Mouse (Mus musculus) lung, embryonic 15.5 days (tissue): Measurements from ENCODE around the gene Sac3d1. TPM values are rescaled to one million over a fixed set of nuclear protein-coding genes. Genes with fewer than 3 reads are reported as not detected.
A peak's percentile ranks its signal among the peaks of the same experiment; 100 is the strongest.

Experiments used
- ATAC-seq: fragments of 200-750 bp; cut with Nextera tagmentation; 2 replicates; pipeline ENCODE4 v1.8.0; 2017; ENCODE audit warnings: moderate number of reproducible peaks, borderline replicate concordance; ENCODE audit not compliant: low FRiP score, low TSS enrichment; ENCODE audit errors: extremely low read depth
- H3K27ac ChIP-seq: fragments of 300-500 bp; sonication (generic); 2 replicates; pipeline ENCODE4 v1.5.1; 2015; ENCODE audit warnings: moderate library complexity, mild to moderate bottlenecking, inconsistent platforms
- H3K27me3 ChIP-seq: fragments of 300-500 bp; sonication (generic); 2 replicates; pipeline ENCODE4 v1.6.1; 2015; ENCODE audit warnings: inconsistent platforms
- H3K36me3 ChIP-seq: fragments of 300-500 bp; sonication (generic); 2 replicates; pipeline ENCODE4 v1.6.1; 2015; ENCODE audit warnings: inconsistent platforms
- H3K4me1 ChIP-seq: fragments of 300-500 bp; sonication (generic); 2 replicates; pipeline ENCODE4 v1.6.1; 2015; ENCODE audit warnings: inconsistent platforms
- H3K4me2 ChIP-seq: fragments of 300-500 bp; sonication (generic); 2 replicates; pipeline ENCODE4 v1.6.1; 2015; ENCODE audit warnings: inconsistent platforms, mild to moderate bottlenecking, moderate library complexity
- H3K4me3 ChIP-seq: fragments of 300-500 bp; sonication (generic); 2 replicates; pipeline ENCODE4 v1.5.1; 2015; ENCODE audit warnings: mild to moderate bottlenecking, inconsistent platforms
- H3K9ac ChIP-seq: fragments of 300-500 bp; sonication (generic); 2 replicates; pipeline ENCODE4 v1.6.1; 2015; ENCODE audit warnings: inconsistent platforms
- H3K9me3 ChIP-seq: fragments of 300-500 bp; sonication (generic); 2 replicates; pipeline ENCODE4 v1.6.1; 2016; ENCODE audit warnings: inconsistent platforms
- WGBS: fragments of 180-500 bp; shearing (Covaris S2); methylation state at CpG from one replicate; pipeline ENCODE4 v1.1.7; 2015; 5-methylcytosine and 5-hydroxymethylcytosine counted together
- polyA plus RNA-seq: library from polyadenylated mRNA; unstranded; fragments of >200 nt; fragmentation: Nextera tagmentation; extraction: Ambion mirVana; gene quantifications from 2 replicates; pipeline ENCODE4 v1.2.1, GENCODE M21; 2015

The Sac3d1 gene
- polyA plus RNA-seq, 1 experiment from 2014 or later: 48.6 TPM

GRCm38 (mm10) chr19:6116113-6116850 is 2.2 kb downstream of the Sac3d1 start:
- H3K9ac ChIP-seq: 0 out of 2 replicates have a peak overlapping the region, but pooled peaks have one; percentile 2
- no peak overlapping the region for H3K27ac ChIP-seq
- ATAC-seq: no peak
- 87% methylated on average over 15 of the region's 15 CpGs for WGBS
- peak overlapping the region; percentile 85; the same call in 1 of the 2 replicates for H3K4me2 ChIP-seq
- 0 out of 2 replicates have a peak overlapping the region, but pooled peaks have one; percentile 6 for H3K4me3 ChIP-seq
- H3K27me3 ChIP-seq: no peaks in the 10 kb centered on the region
- no peaks in the 10 kb centered on the region for H3K9me3 ChIP-seq
- H3K4me1 ChIP-seq: peaks cover 22% of the 10 kb centered on the region
- H3K36me3 ChIP-seq: peaks cover 25% of the 10 kb centered on the region

GRCm38 (mm10) chr19:6113116-6113515 is 5.3 kb downstream of the Sac3d1 start:
- no peaks in the 10 kb centered on the region for H3K27me3 ChIP-seq
- 29% methylated on average over 6 of the region's 6 CpGs for whole genome bisulfite sequencing
- no peak overlapping the region for H3K27ac ChIP-seq

GRCm38 (mm10) chr19:6105586-6105985 is 12.9 kb downstream of the Sac3d1 start, which contains the start of gene Naaladl1:
Gene Naaladl1, plus strand, starts transcription at chr19:6105782.
- ATAC-seq: no peak

More at GRCm38 (mm10) chr19:6113116-6113515, 5.3 kb downstream of the Sac3d1 start:
- Histone ChIP-seq H3K4me2 (no peak overlapping the region), H3K9me3 (no peaks in the 10 kb centered on the region), H3K9ac (no peak overlapping the region), H3K4me1 (peaks cover 14% of the 10 kb centered on the region), H3K4me3 (no peak overlapping the region), H3K36me3 (peaks cover 25% of the 10 kb centered on the region)
- ATAC-seq: no peak

GRCm38 (mm10) chr19:6104476-6104875 is 14.0 kb downstream of the Sac3d1 start:
- Histone ChIP-seq H3K27me3 (no peaks in the 10 kb centered on the region), H3K36me3 (no peaks in the 10 kb centered on the region), H3K4me3 (no peak overlapping the region), H3K4me1 (no peaks in the 10 kb centered on the region), H3K9me3 (no peaks in the 10 kb centered on the region), H3K9ac (no peak overlapping the region), H3K27ac (no peak overlapping the region), H3K4me2 (no peak overlapping the region)
- no peak for ATAC-seq
- WGBS: 75% methylated on average over 4 of the region's 4 CpGs

More at GRCm38 (mm10) chr19:6105586-6105985, 12.9 kb downstream of the Sac3d1 start, which contains the start of gene Naaladl1:
- no peaks in the 10 kb centered on the region for H3K27me3 ChIP-seq
- no peak within 1 kb of the TSS for H3K4me3 ChIP-seq
- no peaks in the 10 kb centered on the region for H3K9me3 ChIP-seq
- WGBS: 82% methylated on average over 7 of the region's 7 CpGs
- no peak within 1 kb of the TSS for H3K27ac ChIP-seq
- no peaks in the 10 kb centered on the region for H3K36me3 ChIP-seq
- H3K4me2 ChIP-seq: no peak within 1 kb of the TSS
- no peak within 1 kb of the TSS for H3K9ac ChIP-seq
- no peaks in the 10 kb centered on the region for H3K4me1 ChIP-seq

- no peak for ATAC-seq
- 71% methylated on average over 6 of the region's 6 CpGs for WGBS
Observed at GRCm38 (mm10) chr19:6102169-6102853, 16.1 kb downstream of the Sac3d1 start.

GRCm38 (mm10) chr19:6101186-6101585 is 17.3 kb downstream of the Sac3d1 start:
- 57% methylated on average over 6 of the region's 6 CpGs for WGBS
- Histone ChIP-seq H3K4me2 (no peak overlapping the region), H3K4me3 (no peak overlapping the region), H3K27ac (no peak overlapping the region), H3K9me3 (no peaks in the 10 kb centered on the region), H3K36me3 (no peaks in the 10 kb centered on the region; the same call in 1 of the 2 replicates), H3K4me1 (no peaks in the 10 kb centered on the region), H3K9ac (no peak overlapping the region), H3K27me3 (no peaks in the 10 kb centered on the region)
- no peak for ATAC-seq

More at GRCm38 (mm10) chr19:6102169-6102853, 16.1 kb downstream of the Sac3d1 start:
- Histone ChIP-seq H3K4me1 (no peaks in the 10 kb centered on the region), H3K27me3 (no peaks in the 10 kb centered on the region), H3K4me3 (no peak overlapping the region), H3K9me3 (no peaks in the 10 kb centered on the region), H3K9ac (no peak overlapping the region), H3K27ac (no peak overlapping the region), H3K36me3 (no peaks in the 10 kb centered on the region; the same call in 1 of the 2 replicates), H3K4me2 (no peak overlapping the region)

GRCm38 (mm10) chr19:6097847-6098246 is 20.6 kb downstream of the Sac3d1 start:
- Histone ChIP-seq H3K4me1 (no peaks in the 10 kb centered on the region), H3K9me3 (no peaks in the 10 kb centered on the region), H3K4me2 (no peak overlapping the region), H3K9ac (no peak overlapping the region), H3K36me3 (peaks cover 24% of the 10 kb centered on the region), H3K4me3 (no peak overlapping the region), H3K27me3 (no peaks in the 10 kb centered on the region), H3K27ac (no peak overlapping the region)
- WGBS: 73% methylated on average over 3 of the region's 3 CpGs
- no peak for ATAC-seq

GRCm38 (mm10) chr19:6094119-6094518 is 24.3 kb downstream of the Sac3d1 start, which contains the start of gene AC131692.1:
Gene AC131692.1, plus strand, starts transcription at chr19:6094419.
- Histone ChIP-seq H3K4me2 (no peak within 1 kb of the TSS), H3K4me3 (no peak within 1 kb of the TSS), H3K9ac (no peak within 1 kb of the TSS), H3K27ac (no peak within 1 kb of the TSS), H3K9me3 (no peaks in the 10 kb centered on the region), H3K36me3 (peaks cover 60% of the 10 kb centered on the region), H3K4me1 (no peaks in the 10 kb centered on the region), H3K27me3 (no peaks in the 10 kb centered on the region)
- 87% methylated on average over 7 of the region's 7 CpGs for WGBS
- ATAC-seq: no peak

GRCm38 (mm10) chr19:6088841-6089240 is 29.6 kb downstream of the Sac3d1 start:
- H3K9me3 ChIP-seq: no peaks in the 10 kb centered on the region
- no peak for ATAC-seq
- peaks cover 69% of the 10 kb centered on the region for H3K36me3 ChIP-seq
- WGBS: 91% methylated on average over 13 of the region's 13 CpGs
- H3K27me3 ChIP-seq: no peaks in the 10 kb centered on the region
- H3K4me1 ChIP-seq: peaks cover 15% of the 10 kb centered on the region
- no peak overlapping the region for H3K27ac ChIP-seq
- H3K4me2 ChIP-seq: no peak overlapping the region
- H3K9ac ChIP-seq: no peak overlapping the region
- H3K4me3 ChIP-seq: no peak overlapping the region

- under 1% methylated on average over 17 of the region's 17 CpGs for WGBS
- no peaks in the 10 kb centered on the region for H3K27me3 ChIP-seq
Observed at GRCm38 (mm10) chr19:6085417-6085879, 33.0 kb downstream of the Sac3d1 start.

GRCm38 (mm10) chr19:6084478-6085248 is 33.8 kb downstream of the Sac3d1 start, which contains the start of the genes Zfpl1 and Cdca5:
Gene Zfpl1, minus strand, starts transcription at chr19:6084956.
Gene Cdca5, plus strand, starts transcription at chr19:6084983.
- Histone ChIP-seq H3K36me3 (peaks cover 63% of the 10 kb centered on the region), H3K27ac (peak within 1 kb of the TSS; percentile 58), H3K4me3 (peak within 1 kb of the TSS; percentile 62), H3K9ac (peak within 1 kb of the TSS; percentile 64), H3K9me3 (no peaks in the 10 kb centered on the region), H3K4me1 (peaks cover 22% of the 10 kb centered on the region), H3K27me3 (no peaks in the 10 kb centered on the region), H3K4me2 (peak within 1 kb of the TSS; percentile 83)
- ATAC-seq: peak; percentile 91
- WGBS: under 1% methylated on average over 58 of the region's 58 CpGs

More at GRCm38 (mm10) chr19:6085417-6085879, 33.0 kb downstream of the Sac3d1 start:
- peak; percentile 66; the same call in 1 of the 2 replicates for ATAC-seq
- Histone ChIP-seq H3K9ac (peak overlapping the region; percentile 64), H3K27ac (peak overlapping the region; percentile 32), H3K4me2 (peak overlapping the region; percentile 66), H3K9me3 (no peaks in the 10 kb centered on the region), H3K4me1 (peaks cover 22% of the 10 kb centered on the region), H3K4me3 (peak overlapping the region; percentile 62), H3K36me3 (peaks cover 64% of the 10 kb centered on the region)
